Mouse (Mus musculus): ENCODE results near the gene Frrs1. TPM values are rescaled to one million over a fixed set of nuclear protein-coding genes. Genes with fewer than 3 reads are reported as not detected.
"Not testable (repeated sequence)": the region's sequence is repeated elsewhere in the genome, so short reads cannot be mapped to it uniquely, and the experiment has no call there.

The Frrs1 gene
- polyA plus RNA-seq (2015; fragmentation: Nextera tagmentation; extraction: Ambion mirVana) = 34.5 and 40.5 TPM in 2 replicates

DNA sequence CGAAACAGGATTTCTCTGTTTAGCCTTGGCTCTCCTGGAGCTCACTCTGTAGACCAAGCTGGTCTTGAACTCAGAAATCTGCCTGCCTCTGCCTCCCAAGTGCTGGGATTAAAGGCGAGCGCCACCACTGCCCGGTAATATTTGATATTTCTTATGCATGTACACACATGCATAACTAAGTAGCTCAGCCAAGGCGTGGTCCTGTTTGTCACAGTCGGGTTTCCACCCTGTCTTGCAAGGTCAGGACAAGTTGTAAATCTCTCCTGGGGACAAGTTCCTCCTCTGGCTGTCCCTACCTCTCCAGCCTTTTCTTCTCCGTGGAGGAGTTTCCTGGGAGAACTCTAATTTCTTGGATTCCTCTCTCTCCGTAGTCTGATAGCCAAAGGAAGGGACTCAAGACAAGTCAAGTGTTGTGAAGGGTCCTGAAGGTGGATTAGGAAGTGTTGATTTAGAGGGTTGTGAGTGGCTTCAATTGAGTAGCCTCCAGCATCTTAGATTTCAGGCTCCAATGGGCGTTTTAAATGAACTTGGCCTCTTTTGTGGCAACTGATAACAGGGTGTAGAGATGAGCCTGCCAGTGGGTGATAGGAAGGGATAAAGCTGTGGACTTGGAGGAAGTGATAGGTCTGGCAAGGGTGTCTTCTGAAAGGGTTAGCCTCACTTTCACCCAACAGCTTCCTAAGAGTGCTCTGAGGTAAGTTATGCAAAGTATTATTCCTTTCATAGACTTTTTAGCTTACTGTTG, at the start of gene Frrs1:
TSS of gene Frrs1 (plus strand) at position 524 of the 745 bp plus-strand sequence.
- no peak within 1 kb of the TSS for H3K9ac ChIP-seq
- peak within 1 kb of the TSS; percentile 88; the same call in 1 of the 2 replicates for H3K27ac ChIP-seq
- no peaks in the 10 kb centered on the region for H3K9me3 ChIP-seq
- 0 out of 2 replicates have a peak, but pooled peaks cover 3% of the 10 kb centered on the region for H3K4me1 ChIP-seq
- no peaks in the 10 kb centered on the region for H3K36me3 ChIP-seq
- ATAC-seq (ENCODE audit: insufficient read depth, low FRiP score, low read depth) = peak; percentile 75
- WGBS = 81% methylated on average over 9 of the region's 9 CpGs
- no peak within 1 kb of the TSS for H3K4me3 ChIP-seq (replicated peaks)
- H3K27me3 ChIP-seq (replicated peaks) = no peaks in the 10 kb centered on the region
- H3K4me2 ChIP-seq = no peak within 1 kb of the TSS

DNA sequence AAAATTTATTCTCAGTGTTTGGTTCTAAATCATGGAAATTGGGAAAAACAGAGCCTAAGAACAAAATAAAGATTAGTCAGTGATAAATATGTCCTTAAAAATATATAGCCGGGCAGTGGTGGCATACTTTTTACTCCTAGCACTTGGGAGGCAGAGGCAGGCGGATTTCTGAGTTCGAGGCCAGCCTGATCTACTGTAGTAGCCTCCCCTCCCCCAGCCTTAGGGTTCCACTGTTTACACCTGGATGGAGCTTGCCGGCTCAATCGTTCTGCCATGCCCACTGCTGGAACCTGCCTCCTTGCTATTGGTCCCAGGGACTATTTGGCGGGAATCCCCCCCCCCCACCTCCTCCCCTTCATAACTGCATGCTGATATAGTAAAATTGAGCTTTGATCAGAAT, 48.9 kb upstream of the Frrs1 start:
- not testable (repeated sequence) for ATAC-seq (ENCODE audit: insufficient read depth, low FRiP score, low read depth); H3K27ac ChIP-seq; H3K36me3 ChIP-seq; H3K9ac ChIP-seq; H3K4me2 ChIP-seq; H3K4me1 ChIP-seq; H3K9me3 ChIP-seq; H3K27me3 ChIP-seq (replicated peaks); H3K4me3 ChIP-seq (replicated peaks)
- 80% methylated on average over 6 of the region's 6 CpGs for WGBS

DNA sequence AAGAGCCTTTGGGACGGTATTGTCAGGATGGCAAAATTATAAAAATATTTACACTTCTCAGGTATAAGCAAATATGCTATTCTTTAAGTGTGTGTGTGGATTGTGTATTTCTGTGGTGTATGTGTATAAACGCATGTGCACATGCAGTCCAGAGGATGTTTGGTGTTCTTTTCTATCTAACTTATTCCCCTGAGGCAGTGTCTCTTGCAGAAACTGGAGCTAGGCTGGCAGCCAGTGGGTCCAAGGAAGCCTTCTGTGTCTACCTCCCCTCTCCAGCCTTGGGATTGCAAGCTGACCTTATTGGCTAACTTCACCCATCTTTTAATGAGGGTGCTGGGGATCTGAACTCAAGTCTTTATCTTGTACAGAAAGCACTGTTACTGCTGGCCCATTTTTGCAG, 46.3 kb upstream of the Frrs1 start:
- H3K9me3 ChIP-seq = no peaks in the 10 kb centered on the region
- no peak overlapping the region for H3K4me3 ChIP-seq (replicated peaks)
- H3K27ac ChIP-seq = no peak overlapping the region
- H3K4me2 ChIP-seq = no peak overlapping the region
- 0 out of 2 replicates have a peak, but pooled peaks cover 3% of the 10 kb centered on the region for H3K4me1 ChIP-seq
- 80% methylated on average over 2 of the region's 2 CpGs for WGBS
- no peak overlapping the region for H3K9ac ChIP-seq
- no peaks in the 10 kb centered on the region for H3K27me3 ChIP-seq (replicated peaks)
- no peaks in the 10 kb centered on the region for H3K36me3 ChIP-seq
- ATAC-seq (ENCODE audit: insufficient read depth, low FRiP score, low read depth) = no peak

DNA sequence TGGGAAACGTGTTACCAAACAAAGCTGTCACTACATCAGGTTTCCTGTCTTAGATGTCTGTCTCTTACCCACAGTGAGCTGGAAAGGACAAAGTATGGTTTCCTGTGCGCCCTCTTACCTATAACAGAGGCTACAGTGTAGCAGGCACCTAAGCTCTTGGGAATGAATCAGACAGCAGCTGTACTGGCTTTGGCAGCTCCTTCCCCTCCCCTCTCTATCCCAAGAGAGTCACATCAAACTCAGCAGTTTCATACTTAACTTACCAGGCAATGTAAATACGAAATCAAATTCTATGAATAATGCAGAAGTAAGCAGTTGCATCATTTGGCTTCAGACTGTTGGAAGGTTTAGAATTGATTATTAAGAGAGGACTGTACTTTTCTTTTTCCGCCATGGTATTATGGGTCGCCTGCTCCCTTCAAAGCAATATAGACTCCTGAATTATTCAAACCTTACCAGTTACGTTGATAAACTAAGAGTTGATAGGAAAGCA, 43.9 kb upstream of the Frrs1 start:
- Histone ChIP-seq H3K9me3 (no peaks in the 10 kb centered on the region), H3K27ac (no peak overlapping the region), H3K4me1 (no peaks in the 10 kb centered on the region), H3K9ac (no peak overlapping the region), H3K4me2 (no peak overlapping the region), H3K27me3 (replicated peaks) (no peaks in the 10 kb centered on the region), H3K36me3 (no peaks in the 10 kb centered on the region), H3K4me3 (replicated peaks) (no peak overlapping the region)
- WGBS = 80% methylated on average over 6 of the region's 6 CpGs
- ATAC-seq (ENCODE audit: insufficient read depth, low FRiP score, low read depth) = no peak

DNA sequence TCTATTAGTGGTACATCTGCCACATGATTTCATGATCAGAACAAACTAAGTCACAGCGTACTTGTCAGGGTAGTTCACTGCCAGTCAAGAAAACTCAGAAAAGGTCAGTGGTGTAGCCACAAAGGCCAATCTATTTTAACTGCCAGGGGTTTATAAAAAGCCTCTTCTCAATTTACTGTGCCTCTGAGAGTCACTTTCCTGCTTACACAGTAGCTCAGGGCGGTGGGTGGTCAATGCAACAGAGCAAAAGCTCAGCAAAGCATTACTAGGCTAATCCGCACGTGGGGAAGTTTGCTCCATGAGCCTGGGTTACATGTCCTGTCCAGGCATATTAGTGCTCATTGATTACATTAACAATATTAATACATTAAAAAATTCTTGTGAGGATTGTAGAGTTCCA, 43.3 kb upstream of the Frrs1 start:
- Histone ChIP-seq H3K4me1 (no peaks in the 10 kb centered on the region), H3K4me3 (replicated peaks) (no peak overlapping the region), H3K9ac (no peak overlapping the region), H3K27me3 (replicated peaks) (no peaks in the 10 kb centered on the region), H3K4me2 (no peak overlapping the region), H3K36me3 (no peaks in the 10 kb centered on the region), H3K9me3 (no peaks in the 10 kb centered on the region), H3K27ac (no peak overlapping the region)
- whole genome bisulfite sequencing = 72% methylated on average over 4 of the region's 4 CpGs
- no peak for ATAC-seq (ENCODE audit: insufficient read depth, low FRiP score, low read depth)

DNA sequence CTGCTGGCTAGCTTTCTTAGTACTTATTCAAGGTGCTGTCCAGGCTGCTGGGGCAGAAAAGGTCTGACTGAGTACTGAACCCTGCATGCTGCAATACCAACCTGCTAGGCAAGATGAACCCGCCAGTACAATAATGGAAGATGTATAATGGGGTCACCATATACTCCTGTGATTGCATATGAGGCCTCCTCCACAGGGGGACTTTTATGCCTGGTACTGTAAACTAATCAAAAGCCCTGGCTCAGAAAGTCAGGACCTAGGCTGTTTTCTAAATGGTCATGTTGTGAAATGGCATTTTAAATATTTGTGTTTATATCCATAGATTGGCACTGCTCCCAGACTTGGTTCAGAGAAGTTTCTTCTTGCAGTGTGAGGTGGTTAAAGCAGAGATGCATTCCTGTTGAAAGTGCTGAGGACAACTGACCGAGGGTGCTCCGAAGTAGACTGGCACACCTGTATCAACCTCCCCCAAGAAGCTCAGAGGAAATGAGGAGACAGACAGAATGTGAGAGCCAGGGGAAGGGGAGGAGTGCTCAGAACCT, 42.5 kb upstream of the Frrs1 start:
- WGBS = 75% methylated on average over 3 of the region's 3 CpGs
- H3K4me1 ChIP-seq = no peaks in the 10 kb centered on the region
- H3K9ac ChIP-seq = no peak overlapping the region
- no peak overlapping the region for H3K4me3 ChIP-seq (replicated peaks)
- no peaks in the 10 kb centered on the region for H3K9me3 ChIP-seq
- no peak overlapping the region for H3K27ac ChIP-seq
- no peaks in the 10 kb centered on the region for H3K36me3 ChIP-seq
- H3K27me3 ChIP-seq (replicated peaks) = no peaks in the 10 kb centered on the region
- ATAC-seq (ENCODE audit: insufficient read depth, low FRiP score, low read depth) = no peak
- H3K4me2 ChIP-seq = no peak overlapping the region

DNA sequence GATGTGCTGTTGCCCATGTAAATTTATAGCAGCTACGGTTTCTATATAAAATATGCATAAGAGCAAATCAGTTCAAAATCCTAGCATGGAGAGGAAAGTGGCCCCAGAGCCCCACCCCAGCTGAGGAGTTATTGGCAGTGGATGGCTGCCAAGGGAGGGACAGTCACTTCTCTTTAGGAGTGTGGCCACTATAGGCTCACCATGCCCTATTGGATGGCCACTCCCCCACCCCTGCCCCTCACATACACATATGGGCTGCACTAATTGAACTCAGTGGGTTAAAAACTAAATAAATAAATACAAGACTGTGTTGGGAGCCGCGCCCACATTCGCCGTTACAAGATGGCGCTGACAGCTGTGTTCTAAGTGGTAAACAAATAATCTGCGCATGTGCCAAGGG, 42.0 kb upstream of the Frrs1 start:
- Histone ChIP-seq H3K4me1 (no peaks in the 10 kb centered on the region), H3K36me3 (no peaks in the 10 kb centered on the region), H3K27ac (no peak overlapping the region), H3K4me2 (no peak overlapping the region), H3K27me3 (replicated peaks) (no peaks in the 10 kb centered on the region), H3K4me3 (replicated peaks) (no peak overlapping the region), H3K9ac (no peak overlapping the region), H3K9me3 (no peaks in the 10 kb centered on the region)
- 94% methylated on average over 7 of the region's 7 CpGs for WGBS
- no peak for ATAC-seq (ENCODE audit: insufficient read depth, low FRiP score, low read depth)

DNA sequence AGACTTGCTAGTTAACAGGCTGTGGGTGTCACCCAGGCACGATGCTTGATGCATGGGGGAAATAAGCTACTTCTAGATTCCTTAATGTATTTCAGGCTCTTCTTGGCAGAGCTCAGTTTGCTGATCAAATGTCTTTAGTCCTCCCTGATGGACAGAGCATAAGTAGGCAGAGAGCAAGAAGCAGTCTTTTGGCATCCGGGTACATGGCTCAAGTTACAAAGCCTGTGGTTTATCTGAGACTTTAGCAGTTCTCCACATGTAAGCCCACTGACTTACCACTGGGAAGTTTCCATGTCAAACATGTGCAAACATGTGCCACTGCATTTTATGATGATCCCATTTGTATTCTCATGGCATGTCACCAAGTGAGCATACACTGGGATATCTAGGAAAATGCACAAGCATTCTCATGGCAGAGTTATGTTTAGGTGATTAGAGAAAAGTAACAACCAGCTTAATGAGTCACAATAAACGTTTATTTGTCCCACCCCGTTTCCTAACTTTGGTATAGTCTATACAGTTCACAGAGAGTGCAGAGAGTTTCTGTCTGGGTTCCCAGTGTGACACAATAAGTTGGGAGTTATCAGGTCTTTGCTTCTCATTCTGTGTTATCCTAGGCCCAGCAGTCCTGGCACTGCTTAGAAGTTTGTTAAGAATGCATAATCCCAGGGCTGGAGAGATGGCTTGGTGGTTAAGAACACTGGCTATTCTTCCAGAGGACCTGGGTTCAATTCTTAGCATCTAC, 32.6 kb upstream of the Frrs1 start:
- Histone ChIP-seq H3K4me1 (no peaks in the 10 kb centered on the region), H3K4me2 (no peak overlapping the region), H3K36me3 (no peaks in the 10 kb centered on the region), H3K9me3 (no peaks in the 10 kb centered on the region), H3K9ac (no peak overlapping the region), H3K27ac (no peak overlapping the region), H3K4me3 (replicated peaks) (no peak overlapping the region), H3K27me3 (replicated peaks) (no peaks in the 10 kb centered on the region)
- 68% methylated on average over 4 of the region's 4 CpGs for WGBS
- no peak for ATAC-seq (ENCODE audit: insufficient read depth, low FRiP score, low read depth)

DNA sequence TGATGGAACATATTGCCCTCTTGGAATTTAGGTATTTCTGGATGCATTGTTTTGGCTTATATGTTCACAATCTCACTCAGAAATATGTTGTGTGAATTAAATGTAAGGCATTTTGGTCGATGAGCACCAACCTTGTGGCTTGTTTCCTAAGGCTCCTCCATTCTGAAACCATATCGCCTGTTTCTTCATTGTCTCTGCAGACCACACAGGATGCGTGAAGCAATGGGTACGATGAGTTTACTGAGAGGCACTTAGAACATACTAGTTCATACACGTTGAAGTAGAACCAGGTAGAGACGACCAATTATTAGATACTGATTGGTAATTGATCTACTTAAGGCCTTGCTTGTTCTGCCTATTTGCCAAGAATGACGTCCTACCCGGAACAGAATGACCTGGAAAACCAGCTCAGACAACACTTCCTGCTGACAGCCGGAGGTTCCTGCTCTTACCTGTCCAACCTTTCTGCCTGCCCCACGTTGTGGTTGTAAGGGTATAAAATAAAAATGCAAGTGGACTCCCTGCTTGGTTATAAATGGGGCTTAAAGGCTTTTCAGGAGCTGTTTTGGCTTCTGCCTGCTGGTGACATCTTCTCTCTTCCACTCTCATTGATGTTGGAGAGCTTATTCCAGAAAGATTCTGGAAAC, 29.9 kb upstream of the Frrs1 start:
- H3K27ac ChIP-seq = no peak overlapping the region
- no peak for ATAC-seq (ENCODE audit: insufficient read depth, low FRiP score, low read depth)
- H3K9me3 ChIP-seq = no peaks in the 10 kb centered on the region
- no peaks in the 10 kb centered on the region for H3K27me3 ChIP-seq (replicated peaks)
- no peak overlapping the region for H3K4me3 ChIP-seq (replicated peaks)
- H3K36me3 ChIP-seq = no peaks in the 10 kb centered on the region
- WGBS = 80% methylated on average over 10 of the region's 10 CpGs
- no peaks in the 10 kb centered on the region for H3K4me1 ChIP-seq
- no peak overlapping the region for H3K4me2 ChIP-seq
- no peak overlapping the region for H3K9ac ChIP-seq

DNA sequence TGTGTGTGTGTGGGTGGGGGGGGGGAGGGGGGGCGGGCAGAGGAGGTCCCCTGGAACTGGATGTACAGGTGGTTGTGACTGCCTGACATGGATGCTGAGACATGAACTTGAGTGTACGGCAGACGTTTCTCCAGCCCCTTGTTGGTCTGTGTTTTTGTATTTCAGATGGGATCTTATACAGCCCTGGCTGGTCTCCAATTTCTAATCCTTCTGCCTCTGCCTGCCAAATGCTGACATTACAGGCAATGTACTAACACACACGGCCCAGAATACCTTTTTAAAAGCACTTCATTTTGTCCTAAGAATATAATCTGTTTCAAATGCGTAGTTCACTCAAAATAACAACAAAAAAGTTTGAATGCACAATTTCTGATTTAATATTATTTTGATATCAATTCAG, 27.9 kb upstream of the Frrs1 start:
- Histone ChIP-seq H3K27me3 (replicated peaks) (no peaks in the 10 kb centered on the region), H3K27ac (no peak overlapping the region), H3K9ac (no peak overlapping the region), H3K4me1 (no peaks in the 10 kb centered on the region), H3K4me3 (replicated peaks) (no peak overlapping the region), H3K9me3 (no peaks in the 10 kb centered on the region), H3K4me2 (no peak overlapping the region), H3K36me3 (no peaks in the 10 kb centered on the region)
- WGBS = 36% methylated on average over 5 of the region's 5 CpGs
- ATAC-seq (ENCODE audit: insufficient read depth, low FRiP score, low read depth) = no peak

DNA sequence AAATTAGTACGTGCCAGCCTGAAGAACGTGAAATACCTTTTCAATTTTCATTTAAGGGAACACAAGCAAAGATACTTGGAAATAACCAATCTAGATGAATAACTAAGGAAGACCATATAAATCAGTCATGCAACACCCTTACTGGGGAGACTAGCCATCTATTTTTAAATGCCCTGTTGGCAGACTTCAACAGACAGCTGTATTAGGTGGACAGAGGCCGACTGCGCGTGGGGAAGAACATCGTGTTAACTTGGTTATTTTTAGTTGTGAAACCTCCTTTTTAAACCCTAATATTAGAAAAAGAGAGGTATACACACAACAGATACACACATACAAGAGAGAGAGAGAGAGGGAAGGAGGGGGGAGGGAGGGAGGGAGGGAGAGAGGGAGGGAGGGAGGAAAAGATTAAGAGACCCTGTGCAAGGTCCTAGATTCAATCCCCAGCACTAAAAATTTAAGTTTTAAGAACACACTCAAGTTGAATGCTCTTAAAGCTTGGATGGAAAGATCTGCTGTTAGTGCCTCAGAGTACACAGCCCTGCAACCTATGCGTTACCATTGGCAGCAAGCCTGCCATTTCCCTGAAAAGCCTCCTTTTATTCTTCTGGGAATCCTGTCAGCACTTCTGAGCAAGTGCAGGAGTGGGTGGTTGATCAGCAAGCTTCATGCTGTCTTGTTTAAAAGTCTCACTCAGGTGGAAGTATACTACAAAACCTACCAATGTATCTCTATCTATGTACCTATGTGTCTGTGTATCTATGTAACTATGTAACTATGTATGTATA, 26.5 kb upstream of the Frrs1 start:
- H3K4me1 ChIP-seq = no peaks in the 10 kb centered on the region
- no peaks in the 10 kb centered on the region for H3K36me3 ChIP-seq
- no peak overlapping the region for H3K27ac ChIP-seq
- WGBS = 81% methylated on average over 7 of the region's 7 CpGs
- H3K4me2 ChIP-seq = no peak overlapping the region
- no peak overlapping the region for H3K4me3 ChIP-seq (replicated peaks)
- H3K27me3 ChIP-seq (replicated peaks) = no peaks in the 10 kb centered on the region
- H3K9me3 ChIP-seq = no peaks in the 10 kb centered on the region
- ATAC-seq (ENCODE audit: insufficient read depth, low FRiP score, low read depth) = no peak
- H3K9ac ChIP-seq = no peak overlapping the region
